Mouse (Mus musculus): ENCODE measurements around the gene Ykt6.
"Not testable (repeated sequence)": the region's sequence is repeated elsewhere in the genome, so short reads cannot be mapped to it uniquely, and the experiment has no call there.

Gene Ykt6

DNA sequence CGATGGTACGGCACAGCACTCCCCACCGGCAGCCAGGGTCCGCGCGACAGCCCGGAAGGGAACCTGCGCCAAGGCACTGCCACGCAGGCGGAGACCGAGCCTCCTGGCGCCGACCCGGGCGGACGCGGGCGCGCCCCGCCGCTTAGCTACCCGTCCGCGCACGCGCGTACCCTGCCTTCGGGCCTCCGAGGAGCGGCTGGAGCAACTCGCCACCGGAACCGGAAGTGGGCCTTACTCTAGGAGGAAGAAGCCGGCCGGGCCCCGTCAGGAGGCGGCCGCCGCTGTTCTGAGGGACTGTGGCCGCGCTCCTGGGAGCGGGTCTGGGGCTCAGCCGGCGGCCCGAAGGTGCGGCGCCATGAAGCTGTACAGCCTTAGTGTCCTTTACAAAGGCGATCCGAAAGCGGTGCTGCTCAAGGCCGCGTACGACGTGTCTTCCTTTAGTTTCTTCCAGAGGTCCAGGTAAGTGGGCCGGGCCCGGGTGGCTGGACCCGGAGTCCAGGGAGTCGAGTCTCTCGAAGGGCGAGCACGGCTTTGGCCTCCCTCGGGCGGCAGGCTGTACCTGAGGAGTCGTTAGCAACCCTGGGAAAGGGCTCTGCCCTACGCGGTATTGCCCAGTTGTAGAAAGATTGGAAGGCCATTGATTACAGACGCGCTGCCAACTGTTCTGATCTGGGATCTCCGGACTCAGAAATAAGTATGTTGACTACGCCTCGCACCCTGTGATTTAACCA lies at the start of gene Ykt6:
TSS of gene Ykt6 (plus strand) at position 148 of the 731 bp plus-strand sequence.
- DNase-seq (ENCODE audit: low spot score in 2 of 2): peak; percentile 95

DNA sequence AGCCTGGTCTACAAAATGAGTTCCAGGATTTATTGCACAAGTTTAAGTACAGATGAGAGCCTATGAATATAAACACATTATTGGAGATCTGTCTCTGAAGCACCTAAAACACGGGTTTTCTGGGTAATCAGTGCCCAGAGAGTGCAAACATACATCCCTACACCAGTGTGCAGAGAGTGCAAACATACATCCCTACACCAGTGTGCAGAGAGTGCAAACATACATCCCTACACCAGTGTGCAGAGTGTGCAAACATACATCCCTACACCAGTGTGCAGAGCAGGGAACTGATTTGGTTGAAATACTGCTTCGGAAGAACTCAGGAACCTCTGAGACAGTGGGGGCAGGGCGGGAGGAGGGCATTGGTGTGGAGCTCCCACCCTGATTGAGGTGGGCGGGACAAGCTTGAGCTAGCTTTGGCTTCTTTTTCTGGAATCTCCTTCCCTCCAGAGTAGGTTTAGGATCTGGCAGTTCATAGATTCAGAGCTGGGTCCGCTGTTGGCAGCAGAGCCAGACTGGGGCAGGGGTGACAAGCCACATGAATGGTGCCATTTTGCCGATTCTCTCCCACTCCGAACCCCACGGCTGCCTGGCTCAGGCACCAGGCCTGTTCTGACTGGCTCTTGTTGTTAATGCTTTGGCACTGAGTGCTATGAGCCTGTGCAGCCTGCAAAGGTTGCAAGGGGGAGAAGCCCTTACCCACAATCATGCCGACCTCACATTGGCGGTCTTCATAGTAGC lies 49.5 kb upstream of the Ykt6 start:
- peak in 1 of 2 experiments; percentile 24 for DNase-seq (ENCODE audit: low spot score in 2 of 2)

DNA sequence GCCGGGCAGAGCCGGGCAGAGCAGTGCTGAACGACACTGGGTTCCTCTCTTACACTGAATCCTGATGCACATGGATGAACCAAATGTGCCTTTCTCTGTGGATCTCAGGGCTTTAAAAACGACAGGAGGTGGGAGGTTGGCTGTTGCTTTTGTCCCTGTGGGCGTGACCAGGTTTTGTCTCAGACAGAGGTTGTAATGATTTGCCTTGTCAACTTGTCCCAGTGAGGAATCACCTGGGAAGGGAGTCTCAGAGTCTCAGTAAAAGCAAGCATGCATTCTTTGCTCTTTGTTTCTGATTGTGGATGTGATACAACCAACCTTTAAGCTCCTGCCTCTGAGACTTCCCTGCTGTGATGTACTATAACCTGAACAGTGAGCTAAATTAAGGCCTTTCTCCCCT lies 48.4 kb upstream of the Ykt6 start:
- DNase-seq (ENCODE audit: low spot score in 2 of 2): no peak

DNA sequence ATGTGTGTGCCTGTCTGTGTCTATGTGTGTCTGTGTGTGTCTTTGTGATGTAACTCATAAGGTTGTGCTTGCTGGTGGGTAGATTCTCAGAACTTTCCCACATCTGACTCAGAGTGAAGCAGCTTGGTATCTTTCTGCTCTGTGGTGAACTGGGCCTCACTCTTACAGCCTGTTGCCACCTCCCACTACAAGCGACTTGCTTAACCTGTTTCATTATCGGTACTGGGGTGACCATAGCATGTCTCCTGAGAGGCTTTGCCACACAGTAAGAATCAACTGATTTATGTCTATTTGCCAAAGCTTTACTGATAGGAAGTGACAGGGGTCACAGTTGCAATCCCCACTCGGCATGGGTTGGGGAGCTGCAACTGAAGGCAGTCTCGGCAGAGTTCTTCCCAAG lies 46.9 kb upstream of the Ykt6 start:
- DNase-seq (ENCODE audit: low spot score in 2 of 2): no peak

DNA sequence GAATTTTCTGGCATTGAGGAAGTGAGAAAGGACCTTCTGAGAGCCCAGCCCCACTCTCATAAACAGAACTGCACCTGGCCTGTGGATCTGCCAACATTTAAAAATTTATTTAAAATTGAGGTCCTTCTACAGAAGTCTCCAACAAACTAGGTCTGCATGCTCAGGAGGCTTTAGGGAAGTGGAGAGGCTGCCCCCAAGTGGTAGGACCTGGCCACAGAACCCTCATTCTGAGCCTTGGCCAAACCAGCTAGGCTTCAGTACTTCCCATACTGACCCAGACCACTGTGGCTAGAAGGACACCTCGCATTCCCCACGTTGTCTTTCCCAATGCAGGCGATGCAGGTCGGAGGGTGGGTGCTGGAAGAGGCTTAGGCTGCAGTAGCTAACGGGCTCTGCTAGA lies 42.9 kb upstream of the Ykt6 start:
- peak; percentile 68 to 79 for DNase-seq (ENCODE audit: low spot score in 2 of 2)

DNA sequence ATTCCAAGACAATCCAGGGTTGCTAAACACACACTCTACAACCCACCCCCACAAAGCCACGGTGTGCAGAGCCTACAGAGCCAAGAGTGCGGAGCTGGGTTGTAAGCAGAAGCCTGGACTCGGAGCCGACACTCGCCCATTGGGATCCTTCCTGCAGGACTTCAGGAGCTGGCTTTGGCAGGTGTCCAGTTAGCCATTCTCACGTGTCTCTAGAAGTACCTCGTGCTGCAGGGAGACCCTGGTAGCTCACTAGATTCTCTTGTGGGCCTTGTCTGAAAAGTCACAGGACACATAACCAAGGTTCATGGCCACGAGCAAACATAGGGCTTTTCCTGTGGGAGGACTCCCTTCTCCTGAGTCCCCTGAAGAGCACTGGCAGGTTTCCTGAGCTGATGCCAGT lies 42.2 kb upstream of the Ykt6 start:
- DNase-seq (ENCODE audit: low spot score in 2 of 2): no peak

DNA sequence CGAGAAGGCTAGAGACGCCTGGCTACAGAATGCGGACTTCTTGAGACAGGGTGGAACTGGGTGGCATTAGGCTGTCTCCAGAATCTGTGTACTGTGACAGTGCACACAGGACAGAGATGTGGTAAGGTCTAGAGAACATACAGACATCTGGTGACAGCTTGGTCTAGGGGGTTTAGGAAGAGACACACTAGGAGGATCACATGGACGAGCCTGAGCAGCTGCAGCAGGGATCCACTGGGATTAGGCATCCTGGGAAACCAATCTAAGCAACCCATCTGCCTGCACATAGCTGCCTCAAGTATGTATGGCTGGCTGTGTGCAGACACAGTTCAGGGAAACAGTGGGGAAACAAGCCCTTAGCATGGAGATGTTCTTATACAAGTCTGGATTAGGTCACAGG lies 41.6 kb upstream of the Ykt6 start:
- no peak for DNase-seq (ENCODE audit: low spot score in 2 of 2)

DNA sequence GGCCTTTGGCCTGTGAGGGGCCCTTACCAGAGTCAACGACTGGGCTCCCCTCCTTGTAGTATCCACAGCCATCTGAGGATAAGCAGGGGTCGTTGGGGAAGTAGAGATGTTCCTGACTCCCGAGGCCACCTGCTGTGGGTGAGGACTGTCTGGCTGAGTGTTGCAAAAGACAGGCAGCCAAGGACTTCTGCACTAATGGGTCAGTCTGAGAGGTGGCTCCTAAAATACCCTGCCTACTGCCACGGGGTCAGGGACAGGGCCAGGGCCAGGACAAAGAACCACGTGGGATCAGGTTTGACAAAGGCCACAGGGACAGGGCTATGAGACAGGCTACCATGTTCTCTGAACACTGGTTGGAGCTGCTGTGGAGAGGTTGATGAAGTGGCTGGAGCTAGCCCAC lies 40.6 kb upstream of the Ykt6 start:
- no peak for DNase-seq (ENCODE audit: low spot score in 2 of 2)

DNA sequence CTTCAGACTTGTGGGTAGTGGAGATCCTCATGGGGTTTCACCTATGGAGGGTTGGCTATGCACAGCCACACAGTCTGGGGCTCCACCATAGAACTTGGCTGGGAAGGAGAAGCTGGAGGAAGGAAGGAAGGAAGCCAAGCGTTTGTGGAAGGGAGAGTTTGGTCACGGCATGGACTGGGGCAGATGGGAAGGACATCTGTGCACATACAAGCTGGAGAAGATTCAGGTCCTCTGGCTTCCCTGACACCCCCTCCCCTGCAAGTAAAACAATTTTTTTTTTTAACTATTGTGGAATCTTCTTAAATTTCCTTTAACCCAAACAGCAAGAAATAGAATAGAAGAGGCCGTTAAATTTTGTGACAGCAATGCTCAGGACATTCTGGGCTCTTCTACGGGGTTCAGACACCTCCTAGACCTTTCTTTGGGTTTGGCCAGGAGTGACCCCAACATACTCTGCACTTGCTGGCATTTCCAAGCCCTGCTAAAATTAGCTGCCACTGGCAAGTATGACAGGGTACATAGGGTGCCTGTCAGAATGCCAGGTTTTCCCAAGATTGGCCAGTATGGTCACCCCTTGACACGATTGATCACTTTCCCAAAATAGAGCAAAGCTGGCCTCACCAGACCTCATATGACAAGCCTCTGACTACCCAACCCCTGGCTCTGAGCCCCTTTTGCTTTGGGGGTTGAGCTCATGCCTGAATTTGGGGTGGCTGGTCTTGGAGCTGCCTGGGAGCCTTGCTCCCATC lies 39.9 kb upstream of the Ykt6 start:
- DNase-seq (ENCODE audit: low spot score in 2 of 2): peak; percentile 38 to 65

DNA sequence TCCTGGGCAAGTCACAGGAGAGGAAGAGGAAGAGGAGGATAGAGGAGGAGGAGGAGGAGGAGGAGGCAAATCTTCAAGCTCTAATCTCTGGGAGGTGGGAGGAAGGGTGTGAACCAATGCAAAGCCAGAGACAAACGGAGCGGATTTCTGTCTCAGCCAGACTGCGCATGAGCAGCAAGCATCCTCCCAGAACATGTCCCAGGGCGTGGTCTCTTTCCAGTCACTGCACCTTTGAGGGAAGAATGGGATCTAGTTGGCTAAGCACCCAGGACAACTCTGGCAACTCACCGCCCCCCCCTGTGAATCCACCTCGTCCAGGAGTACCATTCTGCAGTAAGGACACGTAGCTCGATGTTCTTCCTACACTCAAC lies 39.3 kb upstream of the Ykt6 start:
- DNase-seq (ENCODE audit: low spot score in 2 of 2): no peak

DNA sequence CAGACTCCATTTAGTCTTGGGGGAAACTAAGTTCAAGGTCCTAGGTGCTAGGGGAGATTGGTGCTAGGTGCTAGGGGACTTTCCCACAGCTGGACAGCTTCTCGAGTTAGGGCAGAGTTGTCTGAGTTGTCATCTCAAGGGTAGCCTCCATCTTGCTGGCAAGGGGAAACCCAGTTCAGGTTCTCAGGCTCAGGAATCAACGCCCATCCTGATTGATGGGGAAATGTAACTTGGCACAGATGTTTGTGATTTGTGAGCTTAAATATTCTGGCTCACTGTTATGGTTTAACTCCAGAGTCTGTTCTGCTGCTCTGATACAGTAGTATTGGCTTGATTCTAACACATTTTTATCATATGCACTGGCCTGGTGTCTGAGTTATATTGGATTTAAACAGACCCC lies 37.4 kb upstream of the Ykt6 start:
- DNase-seq (ENCODE audit: low spot score in 2 of 2): no peak

DNA sequence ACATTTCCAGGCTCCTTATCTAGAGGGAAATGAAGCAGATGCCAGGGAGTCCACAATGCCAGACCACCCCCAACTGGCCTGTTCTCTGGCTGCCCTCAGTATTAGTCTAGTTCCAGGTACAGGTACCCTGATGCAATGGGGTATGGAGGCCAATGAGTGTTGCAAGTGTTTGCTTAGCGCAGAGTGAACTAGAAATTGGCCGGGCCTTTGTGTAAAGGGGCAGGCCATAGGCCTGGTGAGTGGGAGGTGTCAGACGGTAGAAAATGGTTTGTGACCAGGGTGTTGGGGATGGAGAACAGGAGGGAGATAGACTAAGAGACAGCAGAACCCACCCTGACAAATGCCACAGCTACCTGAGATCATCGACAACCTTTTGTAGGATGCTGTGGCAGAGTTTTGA lies 35.9 kb upstream of the Ykt6 start:
- DNase-seq (ENCODE audit: low spot score in 2 of 2): no peak

DNA sequence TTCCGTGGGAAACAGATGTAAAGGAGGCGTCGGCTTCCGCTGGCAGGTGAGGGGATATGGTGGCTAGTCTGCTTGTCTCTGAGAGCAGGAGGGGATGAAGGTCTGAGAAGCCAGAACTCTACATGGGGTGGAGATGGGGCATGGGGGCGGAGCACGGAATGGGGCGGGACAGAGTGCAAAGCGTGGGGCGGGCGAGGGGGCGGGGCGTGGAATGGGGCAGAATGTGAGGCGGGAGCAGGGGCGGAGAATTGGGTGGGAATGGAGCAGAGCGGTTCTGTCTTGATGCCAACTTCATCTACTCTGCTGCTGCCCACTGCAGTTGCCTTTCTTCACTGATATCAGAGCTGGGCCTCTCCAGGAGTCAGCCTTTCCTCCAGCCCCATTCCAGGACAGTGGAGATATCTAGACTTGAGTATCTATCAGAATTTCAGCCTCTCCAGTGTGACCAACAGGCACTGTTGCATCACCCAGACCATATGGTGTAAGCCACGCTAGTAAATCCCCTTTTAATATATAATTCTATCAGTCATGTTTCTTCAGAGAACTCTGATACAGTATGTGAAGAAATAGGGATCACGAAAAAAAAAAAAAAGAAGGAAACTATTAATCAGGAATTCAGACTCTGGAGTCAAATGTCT lies 35.1 kb upstream of the Ykt6 start:
- DNase-seq (ENCODE audit: low spot score in 2 of 2): no peak

DNA sequence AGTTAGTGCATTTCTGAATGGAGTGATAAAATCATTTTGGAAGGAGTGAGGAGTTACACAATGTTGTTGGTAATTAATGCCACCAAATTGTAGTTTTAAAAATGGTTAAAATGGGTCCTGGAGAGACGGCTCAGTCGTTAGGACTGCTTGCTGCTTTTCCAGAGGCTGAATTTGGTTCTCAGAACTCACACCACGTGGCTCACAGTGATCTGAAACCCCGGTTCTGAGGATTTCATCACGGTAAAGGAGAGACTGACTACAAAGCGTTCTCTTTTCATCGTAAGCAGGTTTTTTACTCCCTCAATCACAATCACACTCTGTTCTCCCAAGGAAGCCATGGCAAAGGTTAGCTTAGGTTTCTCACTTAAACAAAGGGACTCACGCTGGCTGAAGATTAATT lies 30.8 kb upstream of the Ykt6 start:
- DNase-seq (ENCODE audit: low spot score in 2 of 2): no peak

DNA sequence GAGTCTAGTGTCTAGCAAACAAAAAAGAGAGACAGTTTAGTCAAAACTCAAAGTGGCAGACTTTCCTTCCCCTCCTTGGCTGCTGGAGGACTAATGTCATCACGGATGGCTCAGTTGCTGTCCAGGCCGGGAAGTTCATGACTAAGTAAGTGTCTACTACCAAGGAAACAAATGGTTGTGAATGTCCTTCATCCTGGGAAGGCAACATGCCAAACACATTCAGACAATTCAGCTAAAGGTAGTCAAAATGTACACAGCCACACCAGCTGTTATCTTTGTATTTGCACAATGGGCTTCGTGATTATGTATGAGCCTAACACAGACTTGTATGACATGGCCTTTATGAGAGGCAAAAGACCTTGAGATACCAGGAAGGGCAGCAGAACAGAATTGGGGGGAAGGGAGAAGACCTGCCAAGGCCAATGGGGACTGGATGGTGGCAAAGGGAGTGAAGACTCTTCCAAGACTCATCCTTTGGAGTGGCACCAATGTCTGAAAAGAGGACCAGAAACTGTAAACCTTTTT lies 28.7 kb upstream of the Ykt6 start:
- DNase-seq (ENCODE audit: low spot score in 2 of 2): no peak

DNA sequence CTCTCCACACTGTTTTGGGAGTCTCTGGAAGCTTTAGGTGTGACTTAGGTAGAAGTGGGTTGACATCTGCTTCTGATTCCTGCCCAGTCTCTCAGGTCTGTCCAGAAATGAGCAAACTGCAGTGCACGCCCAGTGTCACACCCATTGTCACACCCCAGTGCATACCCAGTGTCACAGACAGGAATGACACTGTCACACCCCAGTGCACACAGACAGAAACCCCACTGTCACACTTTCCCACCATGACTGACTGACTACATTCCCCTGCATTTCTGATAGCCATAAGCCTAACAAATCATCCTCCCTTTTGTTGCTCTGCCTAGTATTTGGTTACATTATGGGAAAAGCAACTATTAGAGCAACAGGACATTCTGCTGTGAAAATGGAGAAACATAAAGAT lies 24.9 kb upstream of the Ykt6 start:
- DNase-seq (ENCODE audit: low spot score in 2 of 2): no peak

DNA sequence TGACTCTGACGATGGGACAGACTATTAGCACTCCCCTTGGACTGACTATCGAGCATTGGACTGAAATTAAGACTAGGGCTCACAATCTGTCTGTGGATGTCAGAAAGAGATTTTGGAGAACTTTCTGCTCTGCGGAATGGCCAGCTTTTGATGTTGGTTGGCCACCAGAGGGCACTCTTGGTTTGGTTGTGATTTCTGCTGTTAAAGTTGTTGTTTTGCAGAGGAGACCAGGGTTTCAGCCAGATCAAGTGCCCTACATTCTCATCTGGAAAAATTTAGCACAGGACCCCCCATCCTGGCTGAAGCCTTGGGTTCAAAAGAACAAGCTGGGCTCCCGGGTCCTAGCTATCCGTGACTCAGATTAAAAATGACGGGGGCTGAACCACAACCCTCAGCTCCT lies 23.5 kb upstream of the Ykt6 start:
- DNase-seq (ENCODE audit: low spot score in 2 of 2): not testable (repeated sequence)

DNA sequence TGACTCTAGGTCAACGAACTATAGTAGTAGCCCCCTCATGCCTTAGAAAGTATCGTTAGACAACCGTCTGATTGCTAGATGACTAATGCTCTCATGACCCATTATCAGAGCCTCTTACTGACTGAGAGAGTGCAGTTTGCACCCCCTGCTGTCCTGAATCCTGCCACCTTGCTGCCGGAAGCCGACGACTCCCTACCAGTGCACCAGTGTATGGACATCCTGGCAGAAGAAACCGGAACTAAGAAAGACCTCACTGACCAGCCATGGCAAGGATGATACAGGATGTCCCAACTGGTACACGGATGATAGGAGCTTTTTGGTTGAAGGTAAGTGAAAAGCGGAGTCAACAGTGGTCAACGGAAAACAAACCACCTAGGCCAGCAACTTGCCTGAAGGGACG lies 21.0 kb upstream of the Ykt6 start:
- not testable (repeated sequence) for DNase-seq (ENCODE audit: low spot score in 2 of 2)

DNA sequence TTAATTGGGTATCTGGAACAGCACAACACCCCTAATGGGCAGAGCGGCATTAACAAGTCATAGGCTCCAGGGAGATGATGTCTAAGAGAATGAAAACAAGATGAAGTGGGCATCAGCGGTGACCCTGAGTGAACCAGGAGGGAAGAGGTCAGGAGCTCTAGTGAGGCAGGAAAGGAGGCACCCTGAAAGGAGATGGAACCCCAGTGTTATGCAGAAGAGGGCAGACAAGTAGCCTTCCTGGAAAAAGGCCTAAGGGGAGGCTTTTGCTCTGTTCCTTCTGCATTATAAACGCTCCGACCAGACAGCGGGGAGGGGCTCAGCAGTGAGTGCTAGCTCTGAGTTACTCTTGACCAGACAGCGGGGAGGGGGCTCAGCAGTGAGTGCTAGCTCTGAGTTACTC lies 12.5 kb upstream of the Ykt6 start:
- no peak for DNase-seq (ENCODE audit: low spot score in 2 of 2)

DNA sequence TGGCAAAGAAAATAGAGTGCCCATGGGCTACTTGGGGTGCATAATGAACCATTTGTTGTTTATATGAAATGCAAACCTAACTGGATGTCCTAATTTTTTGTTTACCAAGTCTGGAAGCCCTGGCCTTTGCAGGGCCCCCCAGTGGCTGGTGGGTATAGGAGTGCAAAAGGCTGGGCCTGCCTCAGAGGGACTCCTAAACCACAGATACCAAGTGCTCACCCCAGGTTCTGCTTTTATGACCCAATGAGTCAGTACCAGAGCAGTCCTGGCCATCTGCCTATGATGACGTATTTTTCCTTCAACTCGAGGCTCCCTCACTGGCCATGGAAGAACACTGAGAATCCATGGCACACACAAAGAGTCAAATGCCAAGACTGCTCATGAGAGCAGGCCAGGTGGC lies 10.4 kb upstream of the Ykt6 start:
- no peak for DNase-seq (ENCODE audit: low spot score in 2 of 2)

DNA sequence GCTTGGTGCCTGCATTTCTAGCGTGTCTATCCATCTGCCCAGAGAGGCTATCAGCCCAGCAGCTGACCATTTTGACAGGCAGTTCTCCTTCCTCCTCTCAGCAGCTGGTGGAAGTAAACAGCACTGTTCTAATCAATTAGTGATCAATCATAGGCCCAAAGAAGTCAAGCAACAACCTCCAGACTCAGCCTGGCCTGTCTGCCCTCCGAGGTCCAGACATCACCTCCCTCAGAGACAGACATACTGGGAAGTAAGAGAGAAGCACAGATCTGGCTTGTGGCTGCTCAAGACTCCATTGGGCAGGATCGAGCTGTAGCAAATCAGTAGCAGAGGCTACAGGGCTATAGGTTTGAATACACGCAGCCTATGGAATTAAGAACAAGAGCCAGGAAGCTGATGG lies 7.7 kb upstream of the Ykt6 start:
- no peak for DNase-seq (ENCODE audit: low spot score in 2 of 2)
